Mouse (Mus musculus) midbrain, embryonic 12.5 days (tissue): ENCODE data around the gene Tmem9. TPM values are rescaled to one million over a fixed set of nuclear protein-coding genes. Genes with fewer than 3 reads are reported as not detected.

Source experiments
- ATAC-seq: fragments of 200-750 bp; cut with Nextera tagmentation; 2 replicates; pipeline ENCODE4 v1.8.0; 2017; ENCODE audit warnings: low read depth, moderate TSS enrichment, moderate library complexity; ENCODE audit not compliant: low FRiP score
- H3K27ac ChIP-seq: fragments of 300-500 bp; sonication (generic); replicated peaks from 2 replicates; pipeline ENCODE4 v1.5.1; 2016; ENCODE audit warnings: mild to moderate bottlenecking
- H3K27me3 ChIP-seq: fragments of 300-500 bp; sonication (generic); 2 replicates; pipeline ENCODE4 v1.6.1; 2016; ENCODE audit warnings: mild to moderate bottlenecking
- H3K36me3 ChIP-seq: fragments of 300-500 bp; sonication (generic); 2 replicates; pipeline ENCODE4 v1.6.1; 2016
- H3K4me1 ChIP-seq: fragments of 300-500 bp; sonication (generic); 2 replicates; pipeline ENCODE4 v1.6.1; 2016
- H3K4me2 ChIP-seq: fragments of 300-500 bp; sonication (generic); replicated peaks from 2 replicates; pipeline ENCODE4 v1.6.1; 2016; ENCODE audit warnings: mild to moderate bottlenecking, moderate library complexity
- H3K4me3 ChIP-seq: fragments of 300-500 bp; sonication (generic); 2 replicates; pipeline ENCODE4 v1.5.1; 2016; ENCODE audit warnings: mild to moderate bottlenecking
- H3K9ac ChIP-seq: fragments of 300-500 bp; sonication (generic); replicated peaks from 2 replicates; pipeline ENCODE4 v1.6.1; 2016; ENCODE audit warnings: mild to moderate bottlenecking, moderate library complexity
- H3K9me3 ChIP-seq: fragments of 300-500 bp; sonication (generic); 2 replicates; pipeline ENCODE4 v1.6.1; 2016; ENCODE audit warnings: mild to moderate bottlenecking
- WGBS: fragments of 180-500 bp; shearing (Covaris S2); methylation state at CpG from one replicate; pipeline ENCODE4 v1.1.7; 2016; 5-methylcytosine and 5-hydroxymethylcytosine counted together
- polyA plus RNA-seq: library from polyadenylated mRNA; unstranded; fragments of >200 nt; fragmentation: Nextera tagmentation; extraction: Ambion mirVana; gene quantifications from 2 replicates; pipeline ENCODE4 v1.2.1, GENCODE M21; 2016

Tmem9 gene
- polyA plus RNA-seq, 1 experiment from 2014 or later: 138 TPM

DNA sequence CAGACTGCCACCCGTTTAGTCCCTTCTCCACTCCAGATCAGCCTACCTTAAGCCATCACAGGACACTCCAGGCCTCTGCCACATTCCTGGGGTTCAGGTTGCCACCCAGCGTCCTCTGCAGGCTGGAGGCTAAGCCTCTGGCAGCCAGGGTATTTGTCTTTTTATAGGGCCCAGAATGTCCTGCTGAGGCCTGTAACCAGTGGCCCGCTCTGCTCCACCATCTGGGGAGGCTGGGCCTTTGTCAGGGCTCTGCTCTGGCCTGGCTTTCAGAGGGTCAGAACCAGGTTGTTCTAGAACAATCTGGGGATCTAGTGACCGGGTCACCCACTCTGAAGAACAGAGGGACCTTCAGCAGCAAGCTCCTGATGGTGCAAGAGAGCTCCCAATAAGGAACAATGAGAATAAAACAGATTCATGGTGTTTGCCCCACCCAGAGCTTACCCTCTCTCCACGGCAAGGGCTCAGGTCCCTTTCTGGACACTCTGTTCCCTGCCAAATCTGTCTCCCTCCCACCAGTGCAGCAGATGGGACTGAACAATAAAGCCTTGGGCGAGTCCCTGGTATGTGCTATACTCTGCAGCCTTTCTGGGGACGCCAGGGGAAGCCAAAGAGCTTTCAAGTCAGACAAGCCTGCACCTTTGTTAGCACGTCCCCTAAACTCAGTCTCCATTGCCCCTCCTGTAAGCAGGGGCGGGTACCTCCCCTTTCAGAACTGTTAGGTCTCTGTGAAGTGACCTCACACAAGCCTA lies 53.3 kb downstream of the Tmem9 start:
- ATAC-seq: 0 out of 2 replicates have a peak, but pooled peaks have one; percentile 12
- H3K27ac ChIP-seq: no peak overlapping the region

DNA sequence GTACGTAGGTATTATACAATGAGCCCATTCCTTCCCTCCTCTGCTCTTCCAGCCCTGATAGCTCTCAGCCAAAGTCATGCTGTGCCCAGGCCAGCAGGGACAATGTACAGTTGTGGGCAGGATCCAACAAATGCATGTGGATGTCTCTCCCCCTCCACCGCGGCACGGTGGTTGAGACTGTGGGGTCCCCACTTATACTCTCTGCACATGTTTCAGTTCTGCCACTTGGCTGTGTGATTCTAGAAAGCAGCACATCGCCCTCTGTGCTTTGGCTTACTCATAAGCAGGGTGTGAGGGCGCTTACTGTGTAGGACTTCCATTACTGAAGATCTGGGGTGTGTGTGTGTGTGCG lies 53.8 kb downstream of the Tmem9 start:
- ATAC-seq: no peak
- no peak overlapping the region for H3K9ac ChIP-seq
- peaks cover 3% of the 10 kb centered on the region; the same call in 1 of the 2 replicates for H3K4me1 ChIP-seq
- no peaks in the 10 kb centered on the region for H3K36me3 ChIP-seq
- H3K4me3 ChIP-seq: no peak overlapping the region
- no peak overlapping the region for H3K27ac ChIP-seq
- WGBS: 82% methylated on average over 7 of the region's 7 CpGs
- no peak overlapping the region for H3K4me2 ChIP-seq
- 0 out of 2 replicates have a peak, but pooled peaks cover 9% of the 10 kb centered on the region for H3K27me3 ChIP-seq
- no peaks in the 10 kb centered on the region for H3K9me3 ChIP-seq

More for the DNA sequence above, 53.3 kb downstream of the Tmem9 start:
- Histone ChIP-seq H3K9ac (no peak overlapping the region), H3K4me2 (no peak overlapping the region), H3K36me3 (no peaks in the 10 kb centered on the region), H3K9me3 (no peaks in the 10 kb centered on the region), H3K27me3 (0 out of 2 replicates have a peak, but pooled peaks cover 13% of the 10 kb centered on the region), H3K4me3 (no peak overlapping the region), H3K4me1 (peaks cover 8% of the 10 kb centered on the region)
- WGBS: 50% methylated on average over 9 of the region's 9 CpGs

DNA sequence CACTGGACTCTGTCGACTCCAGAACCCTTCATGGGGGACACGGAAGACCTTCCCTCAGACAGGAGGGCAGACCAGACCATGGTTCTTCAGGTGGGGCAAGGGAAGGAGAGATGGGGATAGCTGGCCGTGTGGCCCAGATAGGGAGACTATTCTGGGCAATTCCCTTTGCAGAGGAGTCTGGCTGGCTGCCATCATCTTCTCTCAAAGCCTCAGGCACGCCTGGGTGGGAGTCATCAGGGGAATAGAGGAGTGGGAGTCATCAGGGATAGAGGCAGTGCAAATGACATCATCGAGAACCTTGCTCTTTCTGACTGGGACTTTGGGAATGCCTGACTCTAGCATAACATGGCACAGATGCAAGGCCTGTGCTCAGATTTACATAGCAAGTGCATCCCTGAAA lies 56.0 kb downstream of the Tmem9 start:
- no peak overlapping the region for H3K4me3 ChIP-seq
- ATAC-seq: no peak
- no peak overlapping the region for H3K9ac ChIP-seq
- no peak overlapping the region for H3K27ac ChIP-seq
- H3K9me3 ChIP-seq: no peaks in the 10 kb centered on the region
- H3K36me3 ChIP-seq: no peaks in the 10 kb centered on the region
- H3K4me1 ChIP-seq: 0 out of 2 replicates have a peak, but pooled peaks cover 2% of the 10 kb centered on the region
- 85% methylated on average over 5 of the region's 5 CpGs for WGBS
- no peak overlapping the region for H3K4me2 ChIP-seq
- 0 out of 2 replicates have a peak, but pooled peaks cover 8% of the 10 kb centered on the region for H3K27me3 ChIP-seq

DNA sequence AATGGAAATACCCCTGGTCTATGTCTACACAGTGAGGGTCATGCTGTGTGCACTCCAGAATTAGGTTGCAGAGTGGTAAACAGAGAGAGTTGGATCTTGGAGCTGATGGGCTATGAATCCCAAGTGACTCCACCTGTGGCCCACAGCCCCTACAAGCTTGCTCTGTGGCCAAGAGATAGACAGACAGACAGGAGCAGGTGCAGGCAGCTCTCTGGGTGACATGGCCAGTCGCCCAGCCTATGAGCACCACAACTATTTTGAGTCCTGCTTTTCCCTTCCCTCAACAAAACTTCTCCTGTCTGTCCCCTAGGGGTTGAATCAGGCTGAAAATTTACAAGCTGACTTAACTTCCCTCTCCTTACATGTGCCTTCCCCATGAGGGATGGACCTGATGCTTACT lies 58.7 kb downstream of the Tmem9 start:
- no peak for ATAC-seq
- 74% methylated on average over 1 of the region's 1 CpGs for WGBS
- H3K27me3 ChIP-seq: 0 out of 2 replicates have a peak, but pooled peaks cover 3% of the 10 kb centered on the region

DNA sequence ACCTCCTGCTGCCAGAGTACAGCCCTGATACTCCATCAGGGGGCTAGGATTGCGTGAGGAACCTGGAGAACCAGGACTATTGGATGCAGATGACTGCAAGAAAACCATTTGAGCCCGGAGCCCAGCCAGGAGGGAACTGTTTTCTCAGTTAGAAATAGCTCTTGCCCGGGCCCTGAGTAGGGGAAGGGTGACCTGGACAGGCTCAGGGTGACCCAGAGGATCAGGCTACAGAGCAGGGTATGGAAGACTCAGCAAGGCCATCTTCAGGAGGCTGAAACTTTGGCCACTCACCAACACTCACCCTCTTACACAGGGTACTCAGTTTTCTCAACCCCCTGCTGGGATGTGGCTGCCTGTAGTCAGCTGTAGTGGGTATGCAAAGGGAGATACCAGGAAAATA lies 59.6 kb downstream of the Tmem9 start:
- no peak overlapping the region for H3K4me2 ChIP-seq
- WGBS: 64% methylated on average over 3 of the region's 3 CpGs
- no peak overlapping the region for H3K27ac ChIP-seq
- no peaks in the 10 kb centered on the region for H3K4me1 ChIP-seq
- H3K9me3 ChIP-seq: no peaks in the 10 kb centered on the region
- H3K27me3 ChIP-seq: 0 out of 2 replicates have a peak, but pooled peaks cover 3% of the 10 kb centered on the region
- no peaks in the 10 kb centered on the region for H3K36me3 ChIP-seq
- no peak overlapping the region for H3K4me3 ChIP-seq
- no peak overlapping the region for H3K9ac ChIP-seq
- ATAC-seq: no peak

More for the DNA sequence above, 58.7 kb downstream of the Tmem9 start:
- H3K4me3 ChIP-seq: no peak overlapping the region
- H3K27ac ChIP-seq: no peak overlapping the region
- H3K4me1 ChIP-seq: 0 out of 2 replicates have a peak, but pooled peaks cover 2% of the 10 kb centered on the region
- no peaks in the 10 kb centered on the region for H3K9me3 ChIP-seq
- H3K4me2 ChIP-seq: no peak overlapping the region
- H3K9ac ChIP-seq: no peak overlapping the region
- H3K36me3 ChIP-seq: no peaks in the 10 kb centered on the region

DNA sequence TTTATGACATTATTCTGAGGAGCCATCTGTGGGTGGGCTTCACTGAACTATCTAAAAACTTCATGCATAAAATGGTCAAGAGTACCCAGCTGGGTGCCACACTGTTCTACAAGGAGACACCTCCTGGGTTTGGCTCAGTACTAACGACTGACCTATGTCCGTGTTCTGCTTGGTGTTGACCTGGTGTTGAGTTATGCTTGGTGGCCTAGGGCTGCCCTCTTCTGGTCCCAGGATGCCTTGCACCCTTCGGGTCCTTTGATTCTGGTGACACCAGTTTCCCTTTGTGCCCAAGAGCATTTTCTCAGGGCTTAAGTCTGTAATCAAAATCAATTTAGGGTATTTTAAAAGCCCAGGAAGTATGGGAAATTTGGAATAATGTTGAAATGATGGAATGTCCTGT lies 68.1 kb downstream of the Tmem9 start:
- Histone ChIP-seq H3K27ac (no peak overlapping the region), H3K27me3 (no peaks in the 10 kb centered on the region), H3K36me3 (no peaks in the 10 kb centered on the region), H3K4me3 (no peak overlapping the region), H3K9ac (no peak overlapping the region), H3K4me1 (no peaks in the 10 kb centered on the region), H3K9me3 (no peaks in the 10 kb centered on the region), H3K4me2 (no peak overlapping the region)
- WGBS: 11% methylated on average over 3 of the region's 3 CpGs
- peak; percentile 47; the same call in 1 of the 2 replicates for ATAC-seq

DNA sequence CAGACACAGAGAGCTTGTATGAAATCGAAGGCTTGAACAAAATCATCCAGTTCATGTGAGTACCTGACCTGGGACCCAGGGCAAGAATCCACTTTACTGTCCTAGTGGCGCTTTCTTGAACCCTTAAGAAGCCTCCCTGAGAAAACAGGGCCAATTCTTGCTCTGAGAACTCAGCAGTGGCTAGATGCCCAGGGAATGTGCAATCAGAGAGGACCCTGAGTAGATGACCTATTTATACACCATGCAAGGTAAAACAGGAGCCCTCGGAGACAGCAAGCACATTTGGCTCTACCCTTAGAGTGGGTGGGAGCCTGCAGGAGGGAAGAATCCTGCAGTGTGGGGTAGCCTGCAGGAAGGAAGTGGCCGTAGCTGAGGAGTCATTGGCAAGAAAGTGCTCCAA lies 69.7 kb downstream of the Tmem9 start:
- no peaks in the 10 kb centered on the region for H3K27me3 ChIP-seq
- H3K9ac ChIP-seq: no peak overlapping the region
- peaks cover 4% of the 10 kb centered on the region; the same call in 1 of the 2 replicates for H3K9me3 ChIP-seq
- H3K4me1 ChIP-seq: no peaks in the 10 kb centered on the region
- H3K4me3 ChIP-seq: no peak overlapping the region
- H3K4me2 ChIP-seq: no peak overlapping the region
- ATAC-seq: no peak
- H3K36me3 ChIP-seq: no peaks in the 10 kb centered on the region
- H3K27ac ChIP-seq: no peak overlapping the region
- 73% methylated on average over 4 of the region's 4 CpGs for WGBS

DNA sequence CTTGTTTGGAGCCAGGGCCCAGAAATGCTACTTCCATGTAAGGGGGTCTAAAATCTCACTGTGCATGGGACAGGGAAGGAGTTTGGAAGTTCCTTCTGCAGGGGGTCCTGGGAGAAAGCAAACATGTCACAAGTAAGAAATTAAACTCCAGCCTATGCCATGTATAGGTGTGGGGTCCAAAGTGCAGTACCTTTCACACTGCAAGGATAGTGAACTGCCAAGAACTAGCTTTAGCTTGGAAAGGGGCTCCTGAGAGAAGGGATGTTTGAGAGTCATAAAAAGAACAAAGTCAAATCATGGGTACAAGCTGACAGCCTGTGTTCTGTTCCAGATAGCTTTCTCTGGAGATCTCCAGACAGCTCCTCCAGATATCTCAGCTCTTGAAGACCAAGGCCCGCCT lies 73.2 kb downstream of the Tmem9 start:
- no peaks in the 10 kb centered on the region for H3K36me3 ChIP-seq
- peaks cover 4% of the 10 kb centered on the region; the same call in 1 of the 2 replicates for H3K9me3 ChIP-seq
- H3K27ac ChIP-seq: no peak overlapping the region
- 93% methylated on average over 1 of the region's 1 CpGs for WGBS
- no peak overlapping the region for H3K9ac ChIP-seq
- H3K4me2 ChIP-seq: no peak overlapping the region
- no peak for ATAC-seq
- no peaks in the 10 kb centered on the region for H3K27me3 ChIP-seq
- no peaks in the 10 kb centered on the region for H3K4me1 ChIP-seq
- H3K4me3 ChIP-seq: no peak overlapping the region

Other genes with a start within 250 kb of the Tmem9 start
- gene Phlda3, start 242.0 kb upstream of the Tmem9 start, polyA plus RNA-seq: 15.7 and 21.8 TPM in 2 replicates
- 1.0 and 2.2 TPM in 2 replicates for gene Tnni1, start 228.7 kb upstream of the Tmem9 start, polyA plus RNA-seq
- gene Lad1, start 189.6 kb upstream of the Tmem9 start, polyA plus RNA-seq: 0.20 and 0.32 TPM in 2 replicates
- gene Tnnt2, start 171.8 kb upstream of the Tmem9 start, polyA plus RNA-seq: 1.6 and 2.5 TPM in 2 replicates
- gene Pkp1, start 88.9 kb upstream of the Tmem9 start, polyA plus RNA-seq: 0.10 and 0.24 TPM in 2 replicates
- gene Igfn1, start 1.8 kb upstream of the Tmem9 start, polyA plus RNA-seq: not detected in 2 replicates
- gene Ascl5, start 42.7 kb downstream of the Tmem9 start, polyA plus RNA-seq: not detected in 2 replicates
- 0.09 and 0.26 TPM in 2 replicates for gene Cacna1s, start 44.6 kb downstream of the Tmem9 start, polyA plus RNA-seq
- gene Kif21b, start 123.2 kb downstream of the Tmem9 start, polyA plus RNA-seq: 30.8 and 34.2 TPM in 2 replicates
- gene Mroh3, start 204.7 kb downstream of the Tmem9 start, polyA plus RNA-seq: 0.38 and 0.43 TPM in 2 replicates
- 10.9 and 13.9 TPM in 2 replicates for gene Inava, start 226.1 kb downstream of the Tmem9 start, polyA plus RNA-seq